Mouse (Mus musculus) c-Kit-positive CD71-negative TER-119-negative erythroid progenitor cells, embryonic 14.5 days (primary cell): ENCODE results near the gene Gm21983.
A peak's percentile ranks its signal among the peaks of the same experiment; 100 is the strongest.

Experiments used
- DNase-seq: peaks from one replicate; pipeline ENCODE4 v3.0.0-alpha.2; 2013; ENCODE audit warnings: low read depth

Gene Gm21983

DNA sequence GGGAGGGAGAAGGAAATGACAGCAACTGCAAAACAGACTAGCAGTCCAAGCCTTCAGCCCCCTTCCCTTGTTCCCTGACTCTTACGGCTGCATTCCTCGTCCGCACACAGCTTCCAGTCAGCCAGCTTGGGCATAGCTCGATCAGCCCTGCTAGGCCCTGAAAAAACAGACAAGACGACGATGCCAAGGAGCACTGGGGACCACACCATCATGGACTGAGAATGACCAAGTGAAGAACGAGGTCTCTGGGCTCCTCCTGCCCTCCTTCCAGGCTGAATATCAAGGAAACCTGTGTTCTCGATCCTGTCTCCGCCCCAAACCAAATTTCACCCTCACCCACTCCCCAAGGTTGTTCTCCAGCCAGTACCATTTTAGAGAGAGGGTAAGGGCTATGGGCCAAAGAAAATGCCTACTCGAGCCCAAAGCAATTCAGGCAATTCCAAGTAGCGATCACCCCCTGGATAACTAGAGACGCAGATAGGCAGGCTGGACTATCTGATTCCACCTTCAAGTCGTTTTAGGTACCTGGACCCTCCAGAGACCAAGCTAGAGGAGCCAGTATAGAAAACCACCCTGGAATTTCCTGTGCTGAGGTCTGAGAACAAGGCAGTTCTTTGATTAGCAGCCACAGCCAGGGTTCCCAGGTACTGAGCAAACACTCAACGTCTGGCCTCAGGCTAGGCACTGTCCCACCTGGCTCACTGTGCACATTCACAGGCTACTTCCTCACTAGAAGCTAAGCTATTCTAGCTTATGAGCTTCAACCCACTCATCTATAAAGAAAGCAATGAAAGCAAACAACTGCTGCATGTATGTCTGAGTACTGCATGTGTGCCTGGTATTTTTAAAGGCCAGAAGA is at the start of gene Gm21983, which contains the start of gene Mia:
Gene Gm21983, minus strand, starts transcription at position 250 of the 859 bp plus-strand sequence.
Gene Mia, minus strand, starts transcription at position 321 of the 859 bp plus-strand sequence.
- no peak for DNase-seq

DNA sequence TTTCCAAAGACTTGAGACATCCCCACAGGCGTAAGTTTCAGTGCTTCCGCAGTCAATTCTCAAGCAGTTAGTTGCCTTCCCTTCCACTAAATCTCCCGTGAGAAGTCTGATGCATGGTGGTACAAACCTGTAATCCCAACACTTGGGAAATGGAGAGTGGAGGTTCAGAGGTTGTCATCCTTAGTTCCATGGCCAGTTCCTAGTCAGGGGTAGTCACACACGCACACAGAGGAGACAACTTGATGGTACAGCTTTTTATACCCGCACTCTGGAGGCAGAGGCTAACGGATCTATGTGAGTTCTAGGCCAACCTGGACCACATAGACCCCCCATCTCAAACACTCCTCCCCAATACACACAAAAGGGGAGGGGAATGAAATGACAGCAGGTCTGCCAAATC is 48.0 kb upstream of the Gm21983 start:
- DNase-seq = no peak

GRCm38 (mm10) chr7:27228281-27228821 is 47.5 kb upstream of the Gm21983 start, which contains the start of gene Itpkc:
Gene Itpkc (minus strand): TSS chr7:27228661.
- peak; percentile 96 for DNase-seq

GRCm38 (mm10) chr7:27227676-27228075 is 46.8 kb upstream of the Gm21983 start:
- no peak for DNase-seq

- no peak for DNase-seq
Observed at GRCm38 (mm10) chr7:27227276-27227675, 46.4 kb upstream of the Gm21983 start.

- no peak for DNase-seq
Observed at GRCm38 (mm10) chr7:27224877-27225575, 44.1 kb upstream of the Gm21983 start.

DNA sequence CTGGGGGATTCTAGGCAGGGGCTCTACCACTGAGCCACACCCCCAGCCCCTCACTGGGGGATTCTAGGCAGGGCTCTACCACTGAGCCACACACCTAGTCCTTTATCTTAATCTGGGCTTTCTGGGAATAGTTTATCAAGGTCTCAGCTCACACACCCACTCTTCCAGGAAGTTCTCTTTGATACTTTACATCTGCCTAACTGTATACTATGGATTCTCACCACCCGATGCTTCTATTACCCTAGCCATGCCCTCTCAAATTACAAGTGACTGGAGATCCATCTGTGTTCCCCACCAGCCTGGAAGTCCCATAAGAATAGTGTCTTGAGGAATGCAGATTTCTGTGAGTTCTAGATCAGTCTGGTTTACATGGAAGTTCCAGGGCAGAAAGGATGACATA is 41.7 kb upstream of the Gm21983 start:
- DNase-seq = no peak

GRCm38 (mm10) chr7:27221939-27222338 is 41.1 kb upstream of the Gm21983 start:
- no peak for DNase-seq

- DNase-seq = no peak
Observed at GRCm38 (mm10) chr7:27219937-27220336, 39.1 kb upstream of the Gm21983 start.

DNA sequence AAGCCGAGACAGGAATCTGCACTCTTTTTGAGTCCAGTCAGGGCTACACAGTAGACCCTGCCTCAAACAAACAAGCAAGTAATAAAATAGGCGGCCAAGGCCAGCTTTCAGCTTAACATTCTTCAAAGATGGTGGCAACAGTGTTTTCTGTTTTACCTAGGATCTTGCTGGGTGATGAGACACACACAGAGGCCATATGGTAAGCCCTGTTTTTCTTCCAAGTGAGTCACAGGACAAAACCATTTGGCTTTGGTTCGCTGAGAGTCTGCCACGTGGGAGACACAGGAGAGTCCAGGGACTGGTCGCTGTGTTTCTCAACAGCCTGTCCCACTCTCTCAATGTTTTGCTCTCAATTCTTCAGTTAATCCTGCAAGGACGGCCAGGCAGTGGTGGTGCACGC is 37.7 kb upstream of the Gm21983 start:
- no peak for DNase-seq

- DNase-seq = no peak
Observed at GRCm38 (mm10) chr7:27212626-27213025, 31.7 kb upstream of the Gm21983 start.

- DNase-seq = no peak
Observed at GRCm38 (mm10) chr7:27203730-27204449, 23.0 kb upstream of the Gm21983 start.

- DNase-seq = no peak
Observed at GRCm38 (mm10) chr7:27198779-27199178, 17.9 kb upstream of the Gm21983 start.

DNA sequence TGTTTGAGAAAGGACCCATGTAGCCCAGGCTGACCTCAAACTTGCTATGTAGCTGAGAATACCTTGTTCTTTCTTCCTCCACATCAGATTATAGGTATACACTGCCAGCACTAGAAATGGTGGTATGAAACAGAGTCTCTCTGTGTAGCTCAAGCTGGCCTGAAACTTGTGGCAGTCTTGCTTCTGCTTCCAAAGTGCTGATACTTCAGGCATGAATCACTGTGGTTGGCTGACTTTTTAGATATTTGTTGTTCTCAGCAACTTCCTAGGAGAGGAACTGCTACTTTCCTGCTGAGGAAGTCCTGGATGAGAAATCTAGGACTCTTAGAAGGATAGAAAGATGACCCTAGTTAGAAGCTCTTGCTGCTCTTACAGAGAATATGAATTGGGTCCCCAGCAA is 17.5 kb upstream of the Gm21983 start:
- DNase-seq = no peak

DNA sequence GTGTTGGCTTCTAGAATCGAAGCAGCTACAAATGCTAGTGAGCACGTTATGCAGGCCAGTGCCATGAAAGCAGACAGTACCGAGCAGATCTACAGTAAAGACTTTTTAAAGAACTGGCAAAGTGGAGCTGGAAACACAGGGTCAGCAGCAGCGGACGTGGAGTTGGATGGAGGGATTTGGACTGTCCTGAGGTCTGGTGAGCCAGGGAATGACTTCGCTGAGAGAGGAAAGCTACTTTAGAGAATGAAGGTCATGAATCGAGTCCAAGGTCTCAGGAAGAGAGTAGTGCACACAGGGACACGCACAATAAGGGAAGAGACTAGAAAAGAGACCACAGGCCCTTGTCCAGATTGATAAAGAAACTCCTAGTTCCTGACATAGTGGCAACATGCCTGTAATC is 16.7 kb upstream of the Gm21983 start:
- no peak for DNase-seq

- DNase-seq = no peak
Observed at GRCm38 (mm10) chr7:27197136-27197535, 16.2 kb upstream of the Gm21983 start.

DNA sequence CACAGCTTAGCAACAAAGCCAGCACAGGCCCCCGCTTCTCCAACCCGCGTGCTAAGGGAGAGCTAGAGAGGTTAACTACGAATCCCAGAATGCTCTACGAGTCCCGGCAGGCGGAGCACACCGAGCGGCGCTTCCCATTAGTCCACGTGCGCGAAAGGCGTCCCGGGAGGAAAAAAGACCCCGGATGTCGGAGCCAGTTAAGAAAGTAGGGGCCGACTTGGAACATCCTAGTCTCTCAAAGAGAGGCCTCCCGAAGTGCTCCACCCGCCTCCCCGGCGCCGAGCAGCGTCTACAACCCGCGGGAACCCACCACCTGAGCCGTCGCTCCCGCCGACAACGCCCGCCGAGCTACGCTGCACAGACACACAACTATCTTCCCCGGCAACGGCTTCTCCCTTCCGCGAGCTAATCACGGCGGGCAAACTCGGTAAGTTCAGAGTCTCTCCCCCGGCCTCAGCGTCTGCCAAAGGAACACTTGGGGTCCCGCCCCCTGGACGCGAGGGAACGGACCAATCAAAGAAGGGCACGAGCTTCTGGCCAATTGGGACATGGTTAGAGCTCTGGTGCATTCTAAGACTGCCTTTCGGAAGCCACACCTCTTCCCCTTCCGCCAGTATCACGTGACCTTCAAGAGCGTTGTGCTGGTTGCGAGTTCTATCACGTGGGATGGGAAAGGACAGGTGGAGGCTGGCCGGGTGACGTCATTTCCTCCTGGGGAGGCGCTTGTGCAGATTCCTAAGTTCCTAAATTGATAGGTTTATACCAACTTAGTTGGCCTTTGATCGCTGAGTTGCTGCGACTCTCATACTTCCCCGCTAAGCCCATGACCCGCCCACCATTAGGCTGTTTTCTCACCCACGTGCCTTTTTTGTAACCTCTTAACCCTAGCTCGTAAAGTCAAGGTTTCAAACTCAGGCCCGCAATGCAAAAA is 15.1 kb upstream of the Gm21983 start, which contains the start of the genes BC024978 and Snrpa:
Gene BC024978, plus strand, starts transcription at position 101 of the 931 bp plus-strand sequence.
Gene Snrpa, minus strand, starts transcription at position 591 of the 931 bp plus-strand sequence.
- peak; percentile 97 for DNase-seq

DNA sequence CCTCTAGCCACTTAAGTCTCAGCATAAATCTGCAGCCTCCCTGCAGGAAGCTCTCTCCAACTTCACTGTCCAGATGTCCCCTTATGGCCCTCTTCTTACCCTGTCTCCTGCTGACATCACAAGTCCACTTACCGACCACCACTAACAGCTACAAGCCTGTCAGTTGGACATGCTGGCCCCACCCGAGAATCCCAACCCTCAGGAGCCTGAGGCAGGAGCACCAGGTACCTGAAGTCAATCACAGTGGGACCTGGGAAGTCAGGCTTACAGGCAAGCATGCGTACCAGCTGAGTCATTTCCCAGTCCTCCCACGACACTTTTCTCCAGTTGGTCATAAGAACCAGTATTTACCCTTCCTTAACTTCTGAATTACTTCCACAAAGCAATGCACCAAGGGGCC is 12.8 kb upstream of the Gm21983 start:
- DNase-seq = no peak

GRCm38 (mm10) chr7:27192434-27192833 is 11.5 kb upstream of the Gm21983 start:
- no peak for DNase-seq

- no peak for DNase-seq
Observed at GRCm38 (mm10) chr7:27189271-27189931, 8.5 kb upstream of the Gm21983 start.
